Mouse (Mus musculus) cerebellum, adult 2 months (tissue): ENCODE results near the gene Usp2. TPM values are rescaled to one million over a fixed set of nuclear protein-coding genes. Genes with fewer than 3 reads are reported as not detected.

ENCODE experiments used
- DNase-seq, 2 experiments: peaks; one replicate each; pipeline ENCODE4 v3.0.0; 2021
- H3K27ac ChIP-seq: fragments of 200-500 bp; 2 replicates; pipeline ENCODE4 v1.5.1; 2012; ENCODE audit warnings: low read length, control low read depth, inconsistent platforms; ENCODE audit not compliant: insufficient read depth
- H3K27me3 ChIP-seq: fragments of 200-500 bp; 2 replicates; pipeline ENCODE4 v1.6.1; 2012; ENCODE audit warnings: inconsistent platforms, mild to moderate bottlenecking, low read length, moderate library complexity; ENCODE audit not compliant: control insufficient read depth, insufficient read depth
- H3K4me1 ChIP-seq: fragments of 200-500 bp; 2 replicates; pipeline ENCODE4 v1.6.1; 2011; ENCODE audit warnings: low read length; ENCODE audit not compliant: control insufficient read depth, insufficient read depth
- H3K4me3 ChIP-seq: fragments of 200-500 bp; replicated peaks from 2 replicates; pipeline ENCODE3; 2011; ENCODE audit warnings: mild to moderate bottlenecking, low read depth, low read length, control low read depth; ENCODE audit not compliant: insufficient read depth
- CTCF ChIP-seq: fragments of 200-500 bp; IDR thresholded peaks from 2 replicates; pipeline ENCODE4 v1.5.1; 2011; ENCODE audit warnings: low read depth, mild to moderate bottlenecking, control low read depth, low read length, moderate library complexity, borderline replicate concordance; ENCODE audit not compliant: insufficient read depth
- POLR2A ChIP-seq: fragments of 200-500 bp; IDR thresholded peaks from 2 replicates; pipeline ENCODE4 v1.6.1; 2011; ENCODE audit warnings: low read length, control low read depth, borderline replicate concordance; ENCODE audit not compliant: insufficient read depth
- WGBS: fragments of 180-500 bp; shearing (Covaris S2); methylation state at CpG from one replicate; pipeline ENCODE4 v1.1.7; 2018; 5-methylcytosine and 5-hydroxymethylcytosine counted together
- polyA plus RNA-seq: library from polyadenylated mRNA; depleted of rRNA; stranded (reverse); fragments of >200 nt; gene quantifications from 2 replicates; pipeline ENCODE4 v1.2.3, GENCODE M21; 2012; rRNA removed

Gene Usp2
- polyA plus RNA-seq = 43.5 and 47.1 TPM in 2 replicates

- H3K4me1 ChIP-seq = peaks cover 13% of the 10 kb centered on the region
- no peaks in the 10 kb centered on the region for H3K27me3 ChIP-seq
- TF ChIP-seq POLR2A = peak; percentile 79
- TF ChIP-seq CTCF = peak; percentile 71; the same call in 1 of the 2 replicates
- DNase-seq = peak; percentile 99 to 100
- WGBS = under 1% methylated on average over 38 of the region's 38 CpGs
- H3K27ac ChIP-seq = peak within 1 kb of the TSS; percentile 52
- peak within 1 kb of the TSS; percentile 81 for H3K4me3 ChIP-seq
Observed at GRCm38 (mm10) chr9:44066785-44067225, at the start of gene Usp2. TSS of gene Usp2 (plus strand) at chr9:44067021.

DNA sequence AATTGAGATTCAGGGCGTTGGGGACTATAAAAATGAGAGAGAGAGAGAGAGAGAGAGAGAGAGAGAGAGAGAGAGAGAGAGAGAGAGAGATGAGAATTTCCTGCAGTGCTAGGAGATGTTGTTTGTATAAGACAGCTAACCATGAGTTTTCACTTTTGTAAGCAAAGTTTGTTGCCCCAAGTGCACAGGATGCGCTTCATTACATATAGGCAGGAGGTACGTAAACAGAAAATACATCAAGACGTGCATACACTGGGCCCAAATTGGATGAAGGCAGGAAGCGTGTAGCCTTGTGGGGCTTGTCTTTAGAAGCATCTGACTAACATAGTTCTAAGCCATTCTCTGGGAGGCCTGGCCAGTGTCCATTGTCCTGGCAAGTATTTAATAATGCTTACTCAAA is 49.0 kb upstream of the Usp2 start:
- no peak for TF ChIP-seq CTCF
- TF ChIP-seq POLR2A = no peak
- Histone ChIP-seq H3K4me1 (peaks cover 3% of the 10 kb centered on the region), H3K27ac (no peak overlapping the region), H3K4me3 (no peak overlapping the region), H3K27me3 (no peaks in the 10 kb centered on the region)
- DNase-seq = no peak
- WGBS = 85% methylated on average over 5 of the region's 5 CpGs

DNA sequence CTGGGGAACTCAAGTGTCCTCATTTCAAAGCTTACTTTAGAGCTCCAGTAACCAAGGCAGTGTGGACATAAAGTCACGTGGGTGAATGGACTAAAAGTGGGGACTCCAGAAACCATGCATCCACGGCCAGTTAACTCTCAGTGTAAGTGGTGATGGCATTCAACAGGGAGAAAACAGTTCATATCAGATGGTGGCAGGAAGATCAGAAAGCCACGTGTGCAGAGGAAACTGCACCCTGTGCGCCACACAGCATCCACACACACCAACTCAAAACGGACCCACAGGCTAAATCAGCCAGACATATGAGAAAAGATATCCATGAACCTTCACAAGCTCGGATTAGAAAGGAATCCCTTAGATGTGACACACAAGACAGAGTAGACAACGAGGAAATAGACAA is 46.8 kb upstream of the Usp2 start:
- Histone ChIP-seq H3K4me1 (no peaks in the 10 kb centered on the region), H3K27ac (no peak overlapping the region), H3K4me3 (no peak overlapping the region), H3K27me3 (no peaks in the 10 kb centered on the region)
- no peak for TF ChIP-seq CTCF
- no peak for TF ChIP-seq POLR2A
- no peak for DNase-seq
- 84% methylated on average over 7 of the region's 7 CpGs for WGBS

GRCm38 (mm10) chr9:44022100-44022847 is 44.5 kb upstream of the Usp2 start:
- WGBS = 62% methylated on average over 8 of the region's 8 CpGs
- Histone ChIP-seq H3K4me1 (no peaks in the 10 kb centered on the region), H3K4me3 (no peak overlapping the region), H3K27me3 (no peaks in the 10 kb centered on the region), H3K27ac (no peak overlapping the region)
- DNase-seq = no peak
- no peak for TF ChIP-seq CTCF
- no peak for TF ChIP-seq POLR2A

- Histone ChIP-seq H3K27ac (no peak overlapping the region), H3K4me3 (no peak overlapping the region), H3K27me3 (no peaks in the 10 kb centered on the region), H3K4me1 (no peaks in the 10 kb centered on the region)
- TF ChIP-seq POLR2A = no peak
- TF ChIP-seq CTCF = no peak
- no peak for DNase-seq
- 74% methylated on average over 3 of the region's 3 CpGs for WGBS
Observed at GRCm38 (mm10) chr9:44024096-44024495, 42.7 kb upstream of the Usp2 start.

DNA sequence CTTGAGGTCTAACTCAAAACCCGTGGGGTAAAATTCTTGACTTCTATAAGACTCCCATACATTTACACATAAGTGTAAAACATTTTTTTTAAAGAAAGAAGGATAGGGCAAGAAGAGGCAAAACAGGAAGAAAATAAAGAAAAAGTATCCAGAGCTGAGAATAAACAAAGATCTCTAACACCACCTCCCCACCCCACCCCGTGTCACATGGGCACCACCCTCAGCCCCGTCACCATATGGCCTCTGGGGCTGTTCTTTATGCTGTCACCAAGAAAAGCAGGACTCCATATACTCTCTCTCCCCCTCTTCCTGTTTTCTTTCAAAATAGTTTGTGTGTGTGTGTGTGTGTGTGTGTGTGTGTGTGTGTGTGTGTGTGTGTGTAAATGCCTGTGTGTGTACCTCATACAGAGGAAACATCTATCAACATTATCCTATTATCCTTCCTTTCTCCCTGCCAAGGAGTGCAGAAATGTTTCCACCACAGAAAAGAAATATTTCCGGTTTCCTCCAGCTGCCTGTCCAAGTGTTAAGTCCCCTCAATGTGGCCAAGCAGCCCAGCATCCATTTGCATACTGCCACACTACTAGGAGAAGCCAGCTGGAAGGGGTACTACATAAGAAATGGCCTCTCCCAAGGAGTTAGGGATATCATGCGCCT is 37.1 kb upstream of the Usp2 start:
- DNase-seq = no peak
- TF ChIP-seq POLR2A (no peak), CTCF (no peak)
- WGBS = 51% methylated on average over 5 of the region's 5 CpGs
- H3K27ac ChIP-seq = no peak overlapping the region
- no peak overlapping the region for H3K4me3 ChIP-seq
- H3K4me1 ChIP-seq = no peaks in the 10 kb centered on the region
- no peaks in the 10 kb centered on the region for H3K27me3 ChIP-seq

DNA sequence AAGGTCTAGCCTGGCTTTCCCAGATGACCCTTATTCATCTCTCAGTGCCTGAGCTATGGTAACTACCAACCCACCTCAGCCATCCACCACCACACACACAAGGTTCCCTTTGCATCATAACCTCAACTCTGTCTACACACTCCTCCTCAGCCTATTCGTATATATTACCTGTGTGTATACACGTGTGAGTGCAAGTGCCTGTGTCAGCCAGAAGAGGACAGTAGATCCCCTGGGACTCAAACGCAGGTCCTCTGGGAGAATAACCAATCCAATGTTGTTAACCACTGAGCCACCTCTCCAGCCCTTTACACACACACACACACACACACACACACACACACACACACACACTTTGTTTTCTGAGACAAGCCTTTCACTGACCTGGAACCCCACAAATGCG is 36.2 kb upstream of the Usp2 start:
- no peaks in the 10 kb centered on the region for H3K27me3 ChIP-seq
- no peak overlapping the region for H3K4me3 ChIP-seq
- no peak for DNase-seq
- WGBS = 95% methylated on average over 4 of the region's 4 CpGs
- H3K4me1 ChIP-seq = no peaks in the 10 kb centered on the region
- TF ChIP-seq POLR2A = no peak
- TF ChIP-seq CTCF = no peak
- no peak overlapping the region for H3K27ac ChIP-seq

DNA sequence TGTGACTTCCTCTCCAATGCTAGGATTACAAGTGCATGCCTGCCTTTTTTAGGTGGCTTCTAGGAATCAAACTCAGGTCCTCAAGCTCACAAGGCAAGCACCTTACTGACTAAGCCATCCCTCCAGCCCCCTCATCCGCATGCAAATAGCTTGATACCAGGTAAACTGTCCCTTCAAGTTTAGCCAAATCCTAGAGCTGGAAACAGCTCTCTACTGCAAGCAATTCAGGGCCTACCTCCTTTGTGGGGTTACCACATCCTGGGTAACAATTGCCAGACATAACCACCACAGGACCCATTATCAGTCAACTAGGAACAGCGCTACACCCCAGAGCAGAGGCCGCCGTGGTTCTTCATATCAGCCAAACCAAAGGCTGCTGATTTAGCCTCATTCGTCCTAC is 35.7 kb upstream of the Usp2 start:
- Histone ChIP-seq H3K4me1 (no peaks in the 10 kb centered on the region), H3K4me3 (no peak overlapping the region), H3K27me3 (no peaks in the 10 kb centered on the region), H3K27ac (no peak overlapping the region)
- TF ChIP-seq CTCF (no peak), POLR2A (no peak)
- 90% methylated on average over 5 of the region's 5 CpGs for WGBS
- DNase-seq = no peak
